Mouse (Mus musculus) liver, adult 2 months (tissue): ENCODE measurements around the gene Fgg. TPM values are rescaled to one million over a fixed set of nuclear protein-coding genes. Genes with fewer than 3 reads are reported as not detected.
A peak's percentile ranks its signal among the peaks of the same experiment; 100 is the strongest.

Experiments
- DNase-seq: peaks from one replicate; pipeline ENCODE4 v3.0.0-alpha.2; 2011; ENCODE audit warnings: low read depth, low spot score; ENCODE audit errors: extremely low read depth
- H3K27ac ChIP-seq: fragments of 200-500 bp; replicated peaks from 2 replicates; pipeline ENCODE4 v1.5.1; 2012; ENCODE audit warnings: low read depth, mild to moderate bottlenecking, control low read depth, inconsistent platforms, low read length; ENCODE audit not compliant: insufficient read depth
- H3K27me3 ChIP-seq: fragments of 200-500 bp; 2 replicates; pipeline ENCODE4 v1.6.1; 2012; ENCODE audit warnings: mild to moderate bottlenecking, moderate library complexity, low read length, inconsistent platforms; ENCODE audit not compliant: control insufficient read depth, insufficient read depth
- H3K36me3 ChIP-seq: fragments of 200-500 bp; 2 replicates; pipeline ENCODE4 v1.6.1; 2012; ENCODE audit warnings: low read length, inconsistent platforms; ENCODE audit not compliant: control insufficient read depth, insufficient read depth
- H3K4me1 ChIP-seq: fragments of 200-500 bp; 2 replicates; pipeline ENCODE4 v1.6.1; 2011; ENCODE audit warnings: low read length; ENCODE audit not compliant: control insufficient read depth, insufficient read depth
- H3K4me3 ChIP-seq: fragments of 200-500 bp; 2 replicates; pipeline ENCODE4 v1.5.1; 2011; ENCODE audit warnings: low read depth, mild to moderate bottlenecking, control low read depth, low read length, moderate library complexity; ENCODE audit not compliant: insufficient read depth
- H3K79me2 ChIP-seq: fragments of 200-500 bp; 2 replicates; pipeline ENCODE4 v1.6.1; 2012; ENCODE audit warnings: inconsistent platforms, mild to moderate bottlenecking, low read length, moderate library complexity; ENCODE audit not compliant: control insufficient read depth, insufficient read depth
- H3K9ac ChIP-seq: fragments of 200-500 bp; 2 replicates; pipeline ENCODE4 v1.6.1; 2012; ENCODE audit warnings: low read depth, mild to moderate bottlenecking, control low read depth, inconsistent platforms, low read length
- CTCF ChIP-seq: fragments of 200-500 bp; IDR thresholded peaks from 2 replicates; pipeline ENCODE4 v1.5.1; 2011; ENCODE audit warnings: low read depth, low read length, control low read depth
- POLR2A ChIP-seq: fragments of 200-500 bp; IDR thresholded peaks from 2 replicates; pipeline ENCODE4 v1.6.1; 2011; ENCODE audit warnings: low read length, control low read depth; ENCODE audit not compliant: insufficient read depth; ENCODE audit errors: extremely low read depth
- WGBS: fragments of 180-500 bp; shearing (Covaris S2); methylation state at CpG from one replicate; pipeline ENCODE4 v1.1.7; 2018; 5-methylcytosine and 5-hydroxymethylcytosine counted together
- polyA plus RNA-seq: library from polyadenylated mRNA; depleted of rRNA; stranded (reverse); fragments of >200 nt; gene quantifications from 2 replicates; pipeline ENCODE4 v1.2.3, GENCODE M21; 2012
- total RNA-seq: library from RNA; depleted of rRNA; stranded (reverse); fragments of >200 nt; gene quantifications from 2 replicates; pipeline ENCODE4 v1.2.3, GENCODE M21; 2014

The Fgg gene
- total and polyA plus RNA-seq, 2 experiments: 2,816 to 4,358 TPM

DNA sequence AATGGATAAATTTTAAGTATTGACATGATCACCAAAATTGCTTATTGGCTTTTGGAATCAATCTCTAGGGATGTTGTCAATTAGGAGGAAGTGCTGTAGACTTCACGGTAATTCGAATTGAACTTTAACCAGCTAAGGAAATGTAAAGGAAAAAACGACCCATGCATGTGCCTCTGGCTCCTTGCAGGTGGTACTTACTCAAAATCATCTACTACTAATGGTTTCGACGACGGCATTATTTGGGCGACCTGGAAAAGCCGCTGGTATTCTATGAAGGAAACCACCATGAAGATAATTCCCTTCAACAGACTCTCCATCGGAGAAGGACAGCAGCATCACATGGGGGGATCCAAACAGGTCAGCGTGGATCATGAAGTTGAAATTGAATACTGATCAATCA, 6.4 kb downstream of the Fgg start:
- H3K4me3 ChIP-seq: peak overlapping the region; percentile 60; the same call in 1 of the 2 replicates
- DNase-seq: no peak
- no peak overlapping the region for H3K9ac ChIP-seq
- no peaks in the 10 kb centered on the region; the same call in 1 of the 2 replicates for H3K4me1 ChIP-seq
- no peak for TF ChIP-seq CTCF
- TF ChIP-seq POLR2A: no peak
- H3K27me3 ChIP-seq: no peaks in the 10 kb centered on the region
- H3K27ac ChIP-seq: no peak overlapping the region; the same call in 1 of the 2 replicates
- 25% methylated on average over 10 of the region's 10 CpGs for WGBS
- peaks cover 48% of the 10 kb centered on the region for H3K36me3 ChIP-seq
- H3K79me2 ChIP-seq: no peaks in the 10 kb centered on the region; the same call in 1 of the 2 replicates

DNA sequence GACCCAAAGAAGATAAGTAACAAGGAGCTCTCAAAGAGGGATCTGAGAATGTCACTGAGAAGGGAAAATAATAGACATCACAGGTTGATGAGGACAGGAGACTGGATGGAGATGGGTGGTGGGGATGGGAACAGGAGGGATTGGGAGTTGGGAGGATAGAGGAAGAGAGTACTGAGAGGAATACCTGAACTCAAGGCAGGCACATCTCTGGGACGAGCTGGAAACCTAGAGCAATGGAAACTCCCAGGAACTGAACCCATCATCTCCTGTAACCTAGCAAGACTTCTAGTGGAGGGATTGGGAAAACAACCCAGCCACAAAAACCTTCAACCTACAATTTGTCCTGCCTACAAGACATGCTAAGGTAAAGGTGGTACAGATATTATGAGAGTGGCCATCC, 8.7 kb downstream of the Fgg start:
- H3K27ac ChIP-seq: no peak overlapping the region
- H3K36me3 ChIP-seq: peaks cover 30% of the 10 kb centered on the region
- DNase-seq: peak; percentile 72
- no peaks in the 10 kb centered on the region for H3K27me3 ChIP-seq
- WGBS: 9% methylated on average over 1 of the region's 1 CpGs
- no peak overlapping the region for H3K9ac ChIP-seq
- H3K4me3 ChIP-seq: no peak overlapping the region
- peaks cover 9% of the 10 kb centered on the region for H3K4me1 ChIP-seq
- TF ChIP-seq POLR2A (no peak), CTCF (no peak)
- no peaks in the 10 kb centered on the region for H3K79me2 ChIP-seq

DNA sequence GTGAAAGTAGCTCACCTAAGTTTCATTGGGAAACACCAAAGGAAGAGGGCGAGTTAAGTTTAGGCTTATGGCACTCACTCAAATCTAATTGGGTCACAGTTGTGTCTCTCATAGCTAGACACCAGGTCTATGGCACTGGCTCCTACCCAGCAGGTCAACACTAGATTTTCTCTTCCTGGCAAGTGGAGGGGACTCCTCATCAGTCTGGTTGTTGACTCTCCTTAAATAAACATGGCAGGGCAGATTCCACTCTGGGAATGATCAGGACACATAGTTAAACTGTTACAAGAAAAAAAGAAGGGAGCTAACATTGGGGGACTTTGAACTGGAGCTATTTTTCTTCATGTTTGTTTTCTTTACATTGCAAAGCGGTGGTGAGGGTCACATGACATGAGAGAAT, 12.9 kb downstream of the Fgg start:
- H3K79me2 ChIP-seq: no peaks in the 10 kb centered on the region
- peaks cover 25% of the 10 kb centered on the region for H3K4me1 ChIP-seq
- 28% methylated on average over 2 of the region's 2 CpGs for WGBS
- TF ChIP-seq POLR2A (no peak), CTCF (no peak)
- H3K9ac ChIP-seq: no peak overlapping the region
- no peaks in the 10 kb centered on the region for H3K27me3 ChIP-seq
- H3K27ac ChIP-seq: peak overlapping the region; percentile 84
- DNase-seq: peak; percentile 100
- H3K4me3 ChIP-seq: no peak overlapping the region
- H3K36me3 ChIP-seq: no peaks in the 10 kb centered on the region

DNA sequence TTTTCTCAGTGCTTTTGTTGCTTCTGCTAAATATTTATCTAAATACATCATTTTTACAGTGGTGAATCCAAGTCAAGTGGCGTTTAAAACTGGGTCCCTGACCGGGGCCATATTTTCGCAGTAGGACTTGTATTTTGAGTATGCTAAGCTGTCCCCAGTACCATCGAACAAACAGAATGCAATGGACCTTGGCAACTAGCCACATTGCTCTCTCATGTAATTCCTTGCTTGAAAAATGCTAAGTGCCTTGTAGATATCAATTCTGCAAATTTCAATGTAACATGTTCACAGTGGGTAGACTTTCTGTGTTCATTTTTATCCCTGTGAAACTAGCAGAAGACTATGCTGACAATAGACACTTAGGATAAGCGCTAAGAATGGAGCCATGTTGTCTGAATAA, 13.7 kb downstream of the Fgg start:
- Histone ChIP-seq H3K4me3 (no peak overlapping the region), H3K36me3 (no peaks in the 10 kb centered on the region), H3K27ac (peak overlapping the region; percentile 84), H3K79me2 (no peaks in the 10 kb centered on the region), H3K9ac (no peak overlapping the region), H3K27me3 (no peaks in the 10 kb centered on the region), H3K4me1 (peaks cover 26% of the 10 kb centered on the region)
- TF ChIP-seq CTCF: no peak
- no peak for TF ChIP-seq POLR2A
- DNase-seq: peak; percentile 84
- 33% methylated on average over 5 of the region's 5 CpGs for WGBS

DNA sequence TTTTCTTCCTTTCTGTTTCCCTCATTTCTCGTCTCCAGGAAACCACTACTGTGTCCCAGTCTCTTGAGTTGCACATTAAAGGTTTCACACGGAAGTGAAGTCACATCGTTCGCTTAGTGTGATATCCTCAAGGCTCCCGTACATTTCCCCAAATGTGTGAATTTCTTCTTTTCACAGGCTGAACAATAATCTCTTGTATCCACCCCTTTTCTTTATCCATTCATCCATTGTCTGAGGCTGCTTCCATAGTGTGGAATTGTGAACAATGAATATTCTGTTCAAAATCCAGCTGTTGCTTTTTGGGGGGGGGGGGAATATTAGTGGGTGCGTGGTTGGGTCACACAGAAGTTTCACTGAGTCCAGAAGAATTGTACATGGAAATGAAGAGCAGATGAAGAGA, 17.5 kb downstream of the Fgg start:
- Histone ChIP-seq H3K27me3 (no peaks in the 10 kb centered on the region), H3K36me3 (peaks cover 26% of the 10 kb centered on the region), H3K4me1 (peaks cover 29% of the 10 kb centered on the region), H3K79me2 (no peaks in the 10 kb centered on the region; the same call in 1 of the 2 replicates), H3K9ac (no peak overlapping the region), H3K4me3 (no peak overlapping the region), H3K27ac (peak overlapping the region; percentile 73)
- no peak for DNase-seq
- TF ChIP-seq POLR2A: no peak
- TF ChIP-seq CTCF: no peak
- 72% methylated on average over 6 of the region's 6 CpGs for WGBS

DNA sequence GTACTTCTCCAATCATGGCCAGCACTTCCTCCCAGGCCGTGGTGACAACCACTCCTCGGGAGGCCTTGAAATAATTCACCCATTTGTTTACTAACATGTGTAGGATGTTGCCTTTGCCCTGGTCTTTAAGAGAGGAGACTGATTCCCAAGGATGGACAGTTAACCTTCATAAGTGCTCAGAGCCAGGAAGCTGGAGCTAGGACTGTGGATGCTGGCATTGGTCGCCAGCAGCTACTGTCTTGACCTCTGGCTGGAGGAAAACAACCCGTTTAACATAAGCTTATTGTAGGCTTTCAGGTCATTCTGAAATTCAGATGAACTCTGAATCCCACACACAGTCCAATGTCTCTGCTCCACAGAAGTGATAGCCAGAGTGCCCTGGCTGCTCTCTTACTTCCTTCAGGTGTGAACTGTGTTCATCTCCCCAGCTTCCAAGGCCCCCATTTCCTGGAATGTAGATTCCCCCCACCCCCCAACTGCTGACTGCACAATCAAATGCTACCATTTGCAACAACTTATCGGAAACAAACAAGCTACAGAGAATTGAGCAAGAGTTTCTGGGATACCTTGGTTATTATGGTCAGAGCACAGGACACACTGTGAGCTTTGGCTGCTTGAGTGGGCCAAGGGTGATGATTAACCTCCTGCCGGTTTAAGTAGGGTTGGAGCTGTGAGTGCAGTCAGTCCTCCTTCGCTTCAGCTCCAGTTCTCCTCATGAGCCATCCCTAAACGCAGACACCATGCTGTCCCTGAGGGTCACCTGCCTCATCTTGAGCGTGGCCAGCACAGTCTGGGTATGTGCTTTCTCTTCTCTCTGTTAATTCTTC, 18.2 kb downstream of the Fgg start, which contains the start of gene Fga:
Gene Fga, plus strand, starts transcription at position 602 of the 827 bp plus-strand sequence.
- peak within 1 kb of the TSS; percentile 79 for H3K4me3 ChIP-seq
- H3K27ac ChIP-seq: peak within 1 kb of the TSS; percentile 73
- H3K9ac ChIP-seq: peak within 1 kb of the TSS; percentile 77
- 15% methylated on average over 9 of the region's 9 CpGs for WGBS
- H3K79me2 ChIP-seq: no peaks in the 10 kb centered on the region; the same call in 1 of the 2 replicates
- TF ChIP-seq CTCF (no peak), POLR2A (peak; percentile 95)
- peaks cover 29% of the 10 kb centered on the region for H3K4me1 ChIP-seq
- H3K36me3 ChIP-seq: peaks cover 32% of the 10 kb centered on the region
- no peaks in the 10 kb centered on the region for H3K27me3 ChIP-seq
- DNase-seq: peak; percentile 100
